Mouse (Mus musculus): ENCODE data around the gene Klhl29. TPM values are rescaled to one million over a fixed set of nuclear protein-coding genes. Genes with fewer than 3 reads are reported as not detected.

The Klhl29 gene
- polyA plus RNA-seq, 1 experiment, result 3.0 TPM

- 32% methylated on average over 1 of the region's 1 CpGs for WGBS
- H3K27ac ChIP-seq (ENCODE audit: insufficient read depth, low read depth, low read length), result no peak overlapping the region
- no peak overlapping the region for H3K4me3 ChIP-seq (ENCODE audit: low read depth, low read length)
- H3K4me1 ChIP-seq (ENCODE audit: control insufficient read depth, insufficient read depth, insufficient read length, low read length), result peaks cover 21% of the 10 kb centered on the region
- H3K27me3 ChIP-seq (ENCODE audit: control insufficient read depth, insufficient read depth, low read length), result no peaks in the 10 kb centered on the region
- TF ChIP-seq CTCF (IDR thresholded peaks at IDR 0.05; ENCODE audit: extremely low read depth, insufficient read length, insufficient replicate concordance, low read depth, low read length), result no peak
- TF ChIP-seq POLR2A (IDR thresholded peaks at IDR 0.05; ENCODE audit: low read depth, low read length), result no peak
- no peaks in the 10 kb centered on the region for H3K36me3 ChIP-seq (ENCODE audit: control insufficient read depth, insufficient read depth, low read length)
These were observed 95.6 kb downstream of the Klhl29 start for GRCm38 (mm10) chr12:5279873-5280272.

GRCm38 (mm10) chr12:5277028-5277427, 98.5 kb downstream of the Klhl29 start:
- Histone ChIP-seq H3K27me3 (ENCODE audit: control insufficient read depth, insufficient read depth, low read length) (no peaks in the 10 kb centered on the region), H3K4me3 (ENCODE audit: low read depth, low read length) (no peak overlapping the region), H3K36me3 (ENCODE audit: control insufficient read depth, insufficient read depth, low read length) (no peaks in the 10 kb centered on the region), H3K27ac (ENCODE audit: insufficient read depth, low read depth, low read length) (no peak overlapping the region), H3K4me1 (ENCODE audit: control insufficient read depth, insufficient read depth, insufficient read length, low read length) (peaks cover 5% of the 10 kb centered on the region; the same call in 1 of the 2 replicates)
- WGBS, result 10% methylated on average over 9 of the region's 9 CpGs
- TF ChIP-seq POLR2A (IDR thresholded peaks at IDR 0.05; ENCODE audit: low read depth, low read length) (no peak), CTCF (IDR thresholded peaks at IDR 0.05; ENCODE audit: extremely low read depth, insufficient read length, insufficient replicate concordance, low read depth, low read length) (no peak)

- H3K27me3 ChIP-seq (ENCODE audit: control insufficient read depth, insufficient read depth, low read length), result no peaks in the 10 kb centered on the region
- TF ChIP-seq CTCF (IDR thresholded peaks at IDR 0.05; ENCODE audit: extremely low read depth, insufficient read length, insufficient replicate concordance, low read depth, low read length) (no peak), POLR2A (IDR thresholded peaks at IDR 0.05; ENCODE audit: low read depth, low read length) (no peak)
- WGBS, result 91% methylated on average over 6 of the region's 6 CpGs
- no peak overlapping the region for H3K4me3 ChIP-seq (ENCODE audit: low read depth, low read length)
- no peaks in the 10 kb centered on the region for H3K36me3 ChIP-seq (ENCODE audit: control insufficient read depth, insufficient read depth, low read length)
- no peak overlapping the region for H3K27ac ChIP-seq (ENCODE audit: insufficient read depth, low read depth, low read length)
- peaks cover 5% of the 10 kb centered on the region; the same call in 1 of the 2 replicates for H3K4me1 ChIP-seq (ENCODE audit: control insufficient read depth, insufficient read depth, insufficient read length, low read length)
These were observed 100.0 kb downstream of the Klhl29 start for GRCm38 (mm10) chr12:5275507-5275936.

- Histone ChIP-seq H3K27ac (ENCODE audit: insufficient read depth, low read depth, low read length) (no peak overlapping the region), H3K36me3 (ENCODE audit: control insufficient read depth, insufficient read depth, low read length) (no peaks in the 10 kb centered on the region), H3K4me1 (ENCODE audit: control insufficient read depth, insufficient read depth, insufficient read length, low read length) (peaks cover 5% of the 10 kb centered on the region; the same call in 1 of the 2 replicates), H3K4me3 (ENCODE audit: low read depth, low read length) (no peak overlapping the region), H3K27me3 (ENCODE audit: control insufficient read depth, insufficient read depth, low read length) (no peaks in the 10 kb centered on the region)
- WGBS, result 85% methylated on average over 8 of the region's 8 CpGs
- no peak for TF ChIP-seq POLR2A (IDR thresholded peaks at IDR 0.05; ENCODE audit: low read depth, low read length)
- TF ChIP-seq CTCF (IDR thresholded peaks at IDR 0.05; ENCODE audit: extremely low read depth, insufficient read length, insufficient replicate concordance, low read depth, low read length), result no peak
These were observed 101.0 kb downstream of the Klhl29 start for GRCm38 (mm10) chr12:5274519-5274944.

- TF ChIP-seq POLR2A (IDR thresholded peaks at IDR 0.05; ENCODE audit: low read depth, low read length) (no peak), CTCF (IDR thresholded peaks at IDR 0.05; ENCODE audit: extremely low read depth, insufficient read length, insufficient replicate concordance, low read depth, low read length) (no peak)
- Histone ChIP-seq H3K4me1 (ENCODE audit: control insufficient read depth, insufficient read depth, insufficient read length, low read length) (peaks cover 5% of the 10 kb centered on the region; the same call in 1 of the 2 replicates), H3K4me3 (ENCODE audit: low read depth, low read length) (no peak overlapping the region), H3K27me3 (ENCODE audit: control insufficient read depth, insufficient read depth, low read length) (no peaks in the 10 kb centered on the region), H3K36me3 (ENCODE audit: control insufficient read depth, insufficient read depth, low read length) (no peaks in the 10 kb centered on the region), H3K27ac (ENCODE audit: insufficient read depth, low read depth, low read length) (no peak overlapping the region)
- 83% methylated on average over 4 of the region's 4 CpGs for WGBS
These were observed 102.0 kb downstream of the Klhl29 start for GRCm38 (mm10) chr12:5273316-5274047.

GRCm38 (mm10) chr12:5270527-5270926, 105.0 kb downstream of the Klhl29 start:
- WGBS, result 87% methylated on average over 3 of the region's 3 CpGs
- H3K27ac ChIP-seq (ENCODE audit: insufficient read depth, low read depth, low read length), result no peak overlapping the region
- H3K36me3 ChIP-seq (ENCODE audit: control insufficient read depth, insufficient read depth, low read length), result no peaks in the 10 kb centered on the region
- no peaks in the 10 kb centered on the region for H3K27me3 ChIP-seq (ENCODE audit: control insufficient read depth, insufficient read depth, low read length)
- TF ChIP-seq CTCF (IDR thresholded peaks at IDR 0.05; ENCODE audit: extremely low read depth, insufficient read length, insufficient replicate concordance, low read depth, low read length) (no peak), POLR2A (IDR thresholded peaks at IDR 0.05; ENCODE audit: low read depth, low read length) (no peak)
- no peak overlapping the region for H3K4me3 ChIP-seq (ENCODE audit: low read depth, low read length)
- H3K4me1 ChIP-seq (ENCODE audit: control insufficient read depth, insufficient read depth, insufficient read length, low read length), result peaks cover 4% of the 10 kb centered on the region

GRCm38 (mm10) chr12:5269936-5270335, 105.5 kb downstream of the Klhl29 start:
- H3K27me3 ChIP-seq (ENCODE audit: control insufficient read depth, insufficient read depth, low read length), result no peaks in the 10 kb centered on the region
- WGBS, result 72% methylated on average over 9 of the region's 9 CpGs
- peaks cover 4% of the 10 kb centered on the region for H3K4me1 ChIP-seq (ENCODE audit: control insufficient read depth, insufficient read depth, insufficient read length, low read length)
- H3K4me3 ChIP-seq (ENCODE audit: low read depth, low read length), result no peak overlapping the region
- TF ChIP-seq CTCF (IDR thresholded peaks at IDR 0.05; ENCODE audit: extremely low read depth, insufficient read length, insufficient replicate concordance, low read depth, low read length) (no peak), POLR2A (IDR thresholded peaks at IDR 0.05; ENCODE audit: low read depth, low read length) (no peak)
- no peak overlapping the region for H3K27ac ChIP-seq (ENCODE audit: insufficient read depth, low read depth, low read length)
- H3K36me3 ChIP-seq (ENCODE audit: control insufficient read depth, insufficient read depth, low read length), result no peaks in the 10 kb centered on the region
